ENCODE assay signal across 7 mouse cellular contexts in the genomic region with DNA sequence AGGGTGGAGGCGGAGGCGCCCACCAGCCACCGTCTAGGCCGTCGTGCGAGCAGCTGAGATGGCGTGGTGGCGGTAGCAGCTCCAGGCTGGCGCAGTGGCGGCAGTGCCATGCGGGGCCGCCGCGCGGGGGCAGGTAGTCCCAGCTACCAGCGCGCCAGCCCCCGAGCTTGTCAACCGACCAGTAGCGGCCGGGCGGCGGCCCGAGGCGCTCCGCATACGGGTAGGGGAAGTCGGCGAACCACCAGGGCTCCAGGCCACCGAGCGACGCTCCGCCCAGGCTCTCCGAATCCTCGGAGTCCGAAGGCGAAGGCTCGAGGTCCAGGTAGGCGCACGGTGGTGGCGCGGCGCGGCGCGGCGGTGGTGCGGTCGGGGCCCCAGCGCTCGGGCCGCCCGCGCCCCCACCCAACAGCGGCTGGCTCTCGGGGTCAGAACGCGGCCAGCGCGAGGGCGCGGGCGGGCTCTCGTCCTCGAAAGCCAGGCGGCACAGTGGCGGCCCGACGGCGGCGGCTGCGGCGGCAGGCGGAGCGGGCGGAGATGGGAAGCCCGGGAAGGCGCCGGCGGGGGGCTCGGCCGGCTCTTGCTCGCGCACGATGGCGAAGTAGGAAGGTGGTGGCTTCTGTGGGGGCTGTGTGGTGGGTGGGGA. TPM values are rescaled to one million over a fixed set of nuclear protein-coding genes. Genes with fewer than 3 reads are reported as not detected.
DNase-seq lines count a peak whose midpoint lies in the region; ATAC-seq and TF ChIP-seq lines count a peak whose summit lies in the region.

No protein-coding gene starts in this region.

- H3K36me3 ChIP-seq in embryonic facial prominence, embryonic 12.5 days: peaks cover 11% of the 10 kb centered on the region
- H3K36me3 ChIP-seq in midbrain, embryonic 13.5 days: peaks cover 12% of the 10 kb centered on the region

- H3K27me3 ChIP-seq in embryonic facial prominence, embryonic 12.5 days: peaks cover 52% of the 10 kb centered on the region
- H3K27me3 ChIP-seq in midbrain, embryonic 13.5 days: peaks cover 64% of the 10 kb centered on the region

- peak overlapping the region; percentile 55 for H3K4me2 ChIP-seq in embryonic facial prominence, embryonic 12.5 days (replicated peaks)
- H3K4me2 ChIP-seq in midbrain, embryonic 13.5 days (replicated peaks): peak overlapping the region; percentile 49

- peak overlapping the region; percentile 49 for H3K9ac ChIP-seq in embryonic facial prominence, embryonic 12.5 days
- peak overlapping the region; percentile 32; the same call in 1 of the 2 replicates for H3K9ac ChIP-seq in midbrain, embryonic 13.5 days (replicated peaks)

- ATAC-seq in embryonic facial prominence, embryonic 12.5 days (ENCODE audit: insufficient number of reproducible peaks, insufficient read depth, low FRiP score, low TSS enrichment): no peak
- ATAC-seq in midbrain, embryonic 13.5 days: no peak
- no peak for ATAC-seq in erythroblast, adult 5-6 weeks (replicated peaks; ENCODE audit: low FRiP score, poor library complexity, severe bottlenecking)

- H3K4me3 ChIP-seq in left cerebral cortex, adult 2 months: peak overlapping the region; percentile 35
- peak overlapping the region; percentile 38 for H3K4me3 ChIP-seq in embryonic facial prominence, embryonic 12.5 days
- peak overlapping the region; percentile 31 for H3K4me3 ChIP-seq in midbrain, embryonic 13.5 days (replicated peaks)

- WGBS in embryonic facial prominence, embryonic 12.5 days: 1% methylated on average over 67 of the region's 86 CpGs
- WGBS in midbrain, embryonic 13.5 days: under 1% methylated on average over 80 of the region's 86 CpGs

- intact Hi-C loops in left cerebral cortex, adult 2 months (cut with DNase I): no loop called here

- no peak for TF ChIP-seq CTCF in left cerebral cortex, adult 2 months (IDR thresholded peaks at IDR 0.05)

- H3K9me3 ChIP-seq in embryonic facial prominence, embryonic 12.5 days: 0 out of 2 replicates have a peak, but pooled peaks cover 5% of the 10 kb centered on the region
- no peaks in the 10 kb centered on the region for H3K9me3 ChIP-seq in midbrain, embryonic 13.5 days

- peaks cover 25% of the 10 kb centered on the region for H3K4me1 ChIP-seq in embryonic facial prominence, embryonic 12.5 days
- H3K4me1 ChIP-seq in midbrain, embryonic 13.5 days (replicated peaks): peaks cover 35% of the 10 kb centered on the region

- no peak overlapping the region; the same call in 1 of the 2 replicates for H3K27ac ChIP-seq in left cerebral cortex, adult 2 months
- H3K27ac ChIP-seq in embryonic facial prominence, embryonic 12.5 days: no peak overlapping the region
- H3K27ac ChIP-seq in midbrain, embryonic 13.5 days: no peak overlapping the region

- DNase-seq in left cerebral cortex, adult 2 months (ENCODE audit: extremely low spot score in 1 of 2, low spot score in 2 of 2): peak in 1 of 2 experiments; percentile 52
- no peak for DNase-seq in left cerebral cortex, adult 11 months (ENCODE audit: low spot score)
- peak; percentile 33 for DNase-seq in induced T-regulatory cell, adult 2 months (ENCODE audit: low read depth)
- DNase-seq in ovary, postnatal 36 days (ENCODE audit: low spot score): no peak

RNA-seq across cellular contexts. Expression of gene Grwd1, which starts 2.5 kb away (rescaled TPM):
- 10 to 100 TPM; 17.9 to 22.1 TPM for total RNA-seq in left cerebral cortex, adult 2 months (2021)
- polyA plus RNA-seq in embryonic facial prominence, embryonic 12.5 days (2016; fragmentation: Nextera tagmentation; extraction: Ambion mirVana): 75.6 and 76.3 TPM in 2 replicates
- 39.9 and 41.7 TPM in 2 replicates for polyA plus RNA-seq in midbrain, embryonic 13.5 days (2015; fragmentation: Nextera tagmentation; extraction: Ambion mirVana)
- total RNA-seq in erythroblast, adult 5-6 weeks (2015; ENCODE audit: low replicate concordance): 1.5 and 2.3 TPM in 2 replicates
- total RNA-seq in erythroblast, adult 5-6 weeks (2017; ENCODE audit: low replicate concordance): 0.43 and 3.1 TPM in 2 replicates

RNA-seq across cellular contexts. Expression of gene Kcnj14, which starts 8.7 kb away (rescaled TPM):
- total RNA-seq in left cerebral cortex, adult 2 months (2021): 1 to 10 TPM; 2.3 to 2.5 TPM
- 2.4 and 2.5 TPM in 2 replicates for polyA plus RNA-seq in embryonic facial prominence, embryonic 12.5 days (2016; fragmentation: Nextera tagmentation; extraction: Ambion mirVana)
- 0.62 and 0.73 TPM in 2 replicates for polyA plus RNA-seq in midbrain, embryonic 13.5 days (2015; fragmentation: Nextera tagmentation; extraction: Ambion mirVana)
- total RNA-seq in erythroblast, adult 5-6 weeks (2015; ENCODE audit: low replicate concordance): 0.38 TPM in 1 of 2 replicates, not detected in the other
- 0.09 TPM in 1 of 2 replicates, not detected in the other for total RNA-seq in erythroblast, adult 5-6 weeks (2017; ENCODE audit: low replicate concordance)

RNA-seq across cellular contexts. Expression of gene Cyth2, which starts 18.9 kb away (rescaled TPM):
- 100 to 1,000 TPM; 172 to 185 TPM for total RNA-seq in left cerebral cortex, adult 2 months (2021)
- 173 and 176 TPM in 2 replicates for polyA plus RNA-seq in embryonic facial prominence, embryonic 12.5 days (2016; fragmentation: Nextera tagmentation; extraction: Ambion mirVana)
- 362 and 363 TPM in 2 replicates for polyA plus RNA-seq in midbrain, embryonic 13.5 days (2015; fragmentation: Nextera tagmentation; extraction: Ambion mirVana)
- 10.6 and 10.7 TPM in 2 replicates for total RNA-seq in erythroblast, adult 5-6 weeks (2015; ENCODE audit: low replicate concordance)
- total RNA-seq in erythroblast, adult 5-6 weeks (2017; ENCODE audit: low replicate concordance): 11.6 and 14.5 TPM in 2 replicates

RNA-seq across cellular contexts. Expression of gene Kdelr1, which starts 39.3 kb away (rescaled TPM):
- 10 to 100 TPM; 67.4 to 75.4 TPM for total RNA-seq in left cerebral cortex, adult 2 months (2021)
- polyA plus RNA-seq in embryonic facial prominence, embryonic 12.5 days (2016; fragmentation: Nextera tagmentation; extraction: Ambion mirVana): 53.6 and 66.3 TPM in 2 replicates
- polyA plus RNA-seq in midbrain, embryonic 13.5 days (2015; fragmentation: Nextera tagmentation; extraction: Ambion mirVana): 36.1 and 44.8 TPM in 2 replicates
- 31.3 and 67.2 TPM in 2 replicates for total RNA-seq in erythroblast, adult 5-6 weeks (2015; ENCODE audit: low replicate concordance)
- 18.0 and 20.1 TPM in 2 replicates for total RNA-seq in erythroblast, adult 5-6 weeks (2017; ENCODE audit: low replicate concordance)

RNA-seq across cellular contexts. Expression of gene Grin2d, which starts 44.9 kb away (rescaled TPM):
- total RNA-seq in left cerebral cortex, adult 2 months (2021): 10 to 100 TPM; 13.4 to 14.7 TPM
- 0.56 and 0.64 TPM in 2 replicates for polyA plus RNA-seq in embryonic facial prominence, embryonic 12.5 days (2016; fragmentation: Nextera tagmentation; extraction: Ambion mirVana)
- polyA plus RNA-seq in midbrain, embryonic 13.5 days (2015; fragmentation: Nextera tagmentation; extraction: Ambion mirVana): 1.2 and 1.3 TPM in 2 replicates
- total RNA-seq in erythroblast, adult 5-6 weeks (2015; ENCODE audit: low replicate concordance): not detected in 2 replicates
- 0.28 TPM in 1 of 2 replicates, not detected in the other for total RNA-seq in erythroblast, adult 5-6 weeks (2017; ENCODE audit: low replicate concordance)

Comparison
In these comparisons a context has a peak if more than half of its experiments do, and no peak if none do; other contexts are left out.
1. RNA of gene Grwd1, which starts 2.5 kb away (total RNA-seq): 17.9 to 22.1 TPM in left cerebral cortex, adult 2 months; 0.43 to 3.1 TPM in erythroblast, adult 5-6 weeks; every median in the first group is over 4 times any median in the second.
2. RNA of gene Cyth2, which starts 18.9 kb away (total RNA-seq): 172 to 185 TPM in left cerebral cortex, adult 2 months; 10.6 to 14.5 TPM in erythroblast, adult 5-6 weeks; every median in the first group is over 10 times any median in the second.
3. Peak in every context shown above with its lines, with median percentiles within 50 percentile points of each other: H3K4me3 ChIP-seq.